Mouse (Mus musculus): ENCODE data around the gene Cdh4. TPM values are rescaled to one million over a fixed set of nuclear protein-coding genes. Genes with fewer than 3 reads are reported as not detected.

The Cdh4 gene
- total RNA-seq, 2 experiments from 2014 or later: 2.6 to 4.3 TPM

DNA sequence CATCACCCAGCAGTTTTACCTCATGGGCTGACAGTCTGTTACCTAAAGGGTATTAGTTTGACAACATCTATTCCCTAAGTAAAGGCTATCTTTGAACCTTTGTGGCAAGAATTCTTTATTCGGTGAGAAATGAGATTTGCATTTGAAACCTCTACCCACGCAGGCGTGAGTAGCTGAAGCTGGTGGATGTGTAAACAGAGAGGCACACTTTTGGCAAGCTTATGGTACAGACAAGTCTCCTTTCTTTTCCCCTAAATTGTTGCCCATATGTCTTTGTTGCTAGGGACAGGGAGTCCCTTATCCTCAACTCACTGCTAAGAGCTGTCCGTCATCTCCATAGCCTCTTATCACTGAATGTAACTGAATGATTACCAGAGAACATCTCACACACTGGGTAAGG, 21.3 kb downstream of the Cdh4 start:
- no peak for DNase-seq (ENCODE audit: low spot score in 2 of 2)

DNA sequence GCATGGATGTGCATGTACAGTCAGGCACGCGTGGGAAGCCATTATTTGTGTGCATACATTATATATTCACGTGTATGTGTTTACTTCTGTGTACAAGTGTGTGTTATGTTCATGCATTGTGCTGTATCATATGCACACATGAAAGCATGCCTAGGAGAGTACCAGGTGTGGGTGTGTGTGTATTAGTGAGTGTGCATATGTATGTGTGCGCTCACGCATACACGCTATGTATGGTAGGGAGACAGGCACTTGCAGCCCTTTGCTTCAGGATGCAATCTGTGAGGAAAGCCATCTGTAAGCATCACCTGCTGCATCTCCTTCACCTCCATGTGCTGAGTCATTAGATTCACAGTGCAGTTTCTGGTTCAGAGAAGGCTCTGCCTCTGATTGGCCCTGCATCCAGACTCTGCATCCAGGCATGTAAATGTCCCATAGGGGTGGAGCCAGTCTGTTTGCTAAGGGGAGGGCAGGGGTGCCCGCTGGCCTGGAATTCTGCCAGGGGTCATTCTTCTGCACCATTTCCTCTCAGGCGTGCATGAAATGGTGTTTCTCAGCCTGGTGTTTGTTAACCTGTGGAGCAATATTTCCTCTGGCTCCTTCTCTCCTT, 25.7 kb downstream of the Cdh4 start:
- DNase-seq (ENCODE audit: low spot score in 2 of 2): no peak

DNA sequence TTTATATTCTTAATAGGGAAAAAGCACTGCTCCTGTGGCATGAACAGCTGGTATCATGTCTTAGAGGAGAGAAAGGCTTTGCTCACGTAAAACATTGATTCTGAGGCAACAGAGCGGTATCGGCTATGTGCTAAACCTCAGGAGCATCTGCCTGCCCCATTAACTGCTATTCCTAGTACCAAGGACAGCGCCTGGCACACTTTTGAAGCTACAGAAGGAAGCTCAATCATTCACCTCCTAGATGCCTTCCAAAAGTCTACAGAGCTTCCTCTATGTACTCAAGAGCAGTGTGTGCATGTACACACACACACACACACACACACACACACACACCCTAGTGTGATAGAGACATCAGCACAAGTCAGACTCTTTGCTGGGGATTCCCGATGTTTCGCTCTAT, 34.4 kb downstream of the Cdh4 start:
- no peak for DNase-seq (ENCODE audit: low spot score in 2 of 2)

DNA sequence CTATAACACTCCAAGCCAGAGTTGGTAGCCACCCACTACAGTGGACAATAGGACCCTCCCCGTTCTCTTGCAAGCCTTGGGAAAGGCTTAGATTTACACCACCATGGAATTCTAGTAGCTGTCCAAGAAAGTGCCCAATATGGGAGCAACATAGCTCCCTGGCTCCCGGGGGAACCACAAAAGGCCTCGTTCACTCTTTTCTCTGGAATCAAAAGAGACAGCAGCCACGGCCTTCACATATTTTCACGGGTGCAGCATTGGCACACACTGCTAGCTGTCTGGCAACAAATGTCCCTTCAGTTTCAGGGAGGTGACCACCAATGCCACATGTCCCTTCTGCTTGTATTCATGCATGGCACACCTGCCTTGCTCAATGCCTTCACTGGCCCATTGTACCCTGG, 38.6 kb downstream of the Cdh4 start:
- no peak for DNase-seq (ENCODE audit: low spot score in 2 of 2)

DNA sequence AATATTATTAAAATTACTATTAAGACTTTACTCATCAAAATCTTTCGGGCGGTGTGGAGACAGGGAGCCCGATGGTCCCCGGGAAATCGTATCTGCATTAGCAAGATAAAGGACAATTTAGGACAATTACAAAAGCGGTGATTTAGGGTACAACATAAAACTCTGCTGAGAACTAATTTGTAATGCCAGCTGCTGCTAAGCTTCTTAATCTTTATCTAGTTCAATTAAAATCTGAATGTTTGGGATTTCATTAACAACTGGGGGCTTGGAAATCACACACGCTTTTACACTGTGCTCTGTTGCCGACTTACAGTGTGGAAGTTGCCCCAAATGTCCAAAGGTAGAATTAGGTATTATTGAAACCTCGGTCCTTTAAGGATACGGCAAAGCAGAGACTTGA, 39.1 kb downstream of the Cdh4 start:
- DNase-seq (ENCODE audit: low spot score in 2 of 2): no peak

DNA sequence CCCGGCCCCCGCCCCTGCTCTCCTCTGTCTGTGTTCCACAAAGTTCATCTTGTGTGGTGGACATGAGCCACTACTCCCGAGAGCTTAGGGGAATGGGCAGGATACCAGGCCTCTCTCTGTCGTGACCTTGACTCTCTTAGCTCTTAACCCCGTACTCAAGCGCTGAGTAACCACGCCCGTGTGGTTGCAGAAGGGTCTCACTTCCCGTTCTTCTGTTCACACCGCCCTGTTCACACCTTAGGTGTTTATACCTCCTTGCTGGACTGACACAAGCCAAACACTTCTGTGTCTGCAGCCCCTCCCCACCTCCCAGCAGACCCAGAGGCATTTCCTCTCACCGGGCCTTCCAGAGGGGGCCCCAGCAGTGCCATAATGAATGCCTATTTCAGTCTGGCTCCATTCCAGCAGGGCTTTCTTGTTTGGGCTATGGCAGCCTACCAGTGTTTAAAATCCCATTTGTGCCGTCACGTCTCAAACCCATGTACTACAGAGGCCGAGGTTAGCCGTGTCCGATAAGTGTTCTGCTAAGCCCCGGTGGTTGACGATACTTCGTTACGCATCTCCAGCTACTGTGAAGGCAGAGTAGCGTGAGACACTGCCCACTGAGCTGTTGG, 46.4 kb downstream of the Cdh4 start:
- DNase-seq (ENCODE audit: low spot score in 2 of 2): no peak

DNA sequence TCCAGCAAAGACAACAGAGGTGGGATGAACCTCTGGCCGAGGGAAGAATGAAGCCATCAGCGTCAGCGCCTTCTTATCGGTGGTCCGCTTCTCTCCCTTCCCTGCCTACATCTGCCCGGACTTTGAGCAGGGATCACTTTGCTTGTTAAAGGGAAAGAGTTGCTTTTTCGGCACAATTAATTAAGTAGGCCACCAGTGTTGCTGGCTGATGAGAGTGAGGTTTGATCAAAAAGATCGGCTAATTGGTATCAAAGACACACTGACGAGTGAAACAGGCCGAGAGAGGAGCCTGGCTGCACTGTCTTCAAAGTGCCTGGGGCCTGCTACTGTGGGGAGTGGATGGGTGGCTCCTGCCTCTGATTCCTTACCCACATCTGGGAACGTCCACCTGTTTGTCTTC, 49.7 kb downstream of the Cdh4 start:
- DNase-seq (ENCODE audit: low spot score in 2 of 2): no peak

DNA sequence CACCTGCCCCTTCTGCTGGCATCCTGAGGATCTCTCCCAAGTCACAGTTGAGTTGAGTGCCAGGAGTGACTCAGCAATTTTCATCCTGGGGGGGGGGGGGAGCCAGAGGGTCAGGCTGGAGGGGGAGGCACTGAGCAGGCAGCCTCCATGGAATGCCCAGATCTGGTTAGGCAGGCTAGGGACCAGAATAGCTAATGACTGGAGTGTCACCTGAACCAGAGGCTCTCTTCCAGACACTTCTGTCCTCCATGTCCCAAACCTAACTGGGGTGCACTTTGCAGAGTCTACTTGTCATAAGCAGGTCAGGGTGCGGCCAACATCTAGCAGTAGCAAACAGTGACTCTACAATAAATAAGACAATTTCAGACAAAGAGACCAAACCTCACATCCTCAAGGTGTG, 52.0 kb downstream of the Cdh4 start:
- DNase-seq (ENCODE audit: low spot score in 2 of 2): no peak

DNA sequence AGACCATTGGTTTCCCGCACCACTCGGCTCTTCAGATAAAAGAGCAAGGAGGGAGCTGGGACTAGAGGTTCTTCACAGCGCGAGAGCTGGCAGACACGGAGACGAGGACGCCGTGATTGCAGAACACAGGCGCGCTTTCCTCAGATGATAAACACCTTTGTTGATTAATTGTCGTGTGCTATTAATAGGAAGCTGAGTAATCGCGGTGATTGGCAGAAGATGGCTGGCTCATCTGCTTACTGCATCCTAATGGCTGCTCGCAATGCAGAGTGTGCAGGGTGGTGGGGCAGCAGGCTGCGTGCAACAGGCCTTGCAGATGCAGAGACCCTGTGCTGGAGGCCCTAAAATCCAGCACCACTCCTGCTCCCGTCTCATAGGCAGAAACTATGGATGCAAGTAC, 68.2 kb downstream of the Cdh4 start:
- DNase-seq (ENCODE audit: low spot score in 2 of 2): no peak

DNA sequence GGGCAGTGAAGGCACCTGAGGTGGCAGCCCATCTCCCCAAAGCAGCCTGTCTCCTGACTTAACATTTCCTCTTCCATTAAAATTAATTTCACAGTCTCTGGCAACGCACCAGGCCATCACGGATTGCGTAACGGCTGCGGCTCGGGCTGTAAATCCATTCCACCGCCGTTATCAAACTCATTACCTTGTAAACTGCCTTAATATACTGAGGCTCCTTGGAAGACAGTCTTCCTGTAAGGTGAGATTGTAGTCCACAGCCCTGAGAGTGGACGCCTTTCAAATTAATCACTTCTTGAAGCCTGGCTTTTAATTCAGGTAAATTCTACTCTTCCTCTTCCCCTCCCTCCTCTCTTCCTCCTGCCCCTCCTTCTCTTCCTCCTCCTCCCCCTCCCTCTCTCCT, 74.3 kb downstream of the Cdh4 start:
- no peak for DNase-seq (ENCODE audit: low spot score in 2 of 2)

DNA sequence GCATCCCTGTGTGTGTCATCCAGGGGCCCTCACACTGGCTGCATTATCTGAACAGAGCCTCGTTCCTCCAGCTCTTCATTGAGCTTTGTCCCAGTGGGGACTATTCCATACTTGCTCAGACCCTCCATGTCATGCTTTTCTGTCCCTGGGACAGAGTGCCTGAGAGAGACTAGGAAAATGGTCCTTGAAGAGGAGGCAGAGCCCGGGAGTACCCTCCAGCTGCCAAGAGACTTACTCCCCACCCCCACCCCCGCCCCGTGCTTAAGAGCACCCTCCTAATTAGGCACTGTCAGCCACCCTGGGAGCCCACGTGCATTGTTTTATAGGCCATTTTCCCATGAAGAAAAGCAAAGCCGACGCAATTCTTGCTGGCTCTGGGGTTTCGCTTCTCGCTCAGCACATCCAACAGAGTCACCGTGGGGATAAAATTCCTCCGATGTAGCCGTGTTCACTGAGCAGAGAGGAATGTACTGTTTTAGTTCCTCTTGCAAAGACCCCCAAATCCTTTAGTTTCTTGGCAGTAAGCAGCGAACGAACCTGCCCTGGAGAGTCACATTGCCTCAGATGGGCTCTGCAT, 76.3 kb downstream of the Cdh4 start:
- DNase-seq (ENCODE audit: low spot score in 2 of 2): no peak

DNA sequence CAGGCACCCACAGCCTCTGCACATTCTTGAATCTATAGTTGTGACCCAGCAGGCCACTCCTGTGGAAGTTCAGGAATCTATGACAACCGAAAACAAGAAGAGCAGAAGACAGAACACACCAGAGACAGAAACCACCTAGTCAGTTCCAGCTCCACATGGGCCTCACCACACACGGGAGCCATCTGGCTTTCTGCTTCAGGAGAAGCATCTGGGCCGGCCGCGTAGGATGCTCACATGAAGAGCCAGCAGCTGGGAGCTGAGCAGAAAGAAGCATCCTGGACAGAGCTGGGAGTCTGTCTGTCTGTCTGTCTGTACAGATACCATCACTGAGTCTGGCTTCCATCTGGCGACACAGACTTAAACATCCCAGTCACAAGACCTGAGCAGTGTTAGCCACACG, 76.9 kb downstream of the Cdh4 start:
- no peak for DNase-seq (ENCODE audit: low spot score in 2 of 2)

DNA sequence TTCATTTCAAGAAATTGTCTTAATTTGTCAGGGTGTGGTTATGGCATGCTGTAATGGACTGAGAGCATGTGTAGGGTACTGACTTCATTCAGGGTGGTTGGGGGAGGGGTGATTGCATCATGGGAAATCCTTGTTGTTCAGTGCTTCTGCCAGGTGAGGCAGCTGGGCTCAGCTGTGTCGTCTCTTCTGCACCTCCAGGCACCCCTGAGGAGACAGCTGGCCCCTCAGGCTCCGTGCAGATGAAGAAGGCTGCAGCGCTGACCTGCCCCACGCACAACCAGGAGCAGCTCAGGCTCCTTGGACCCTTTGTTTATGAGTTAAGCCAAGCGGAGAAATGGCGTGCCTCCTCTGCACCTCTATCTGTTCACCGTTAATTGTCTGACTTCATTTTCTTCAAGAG, 77.7 kb downstream of the Cdh4 start:
- no peak for DNase-seq (ENCODE audit: low spot score in 2 of 2)

DNA sequence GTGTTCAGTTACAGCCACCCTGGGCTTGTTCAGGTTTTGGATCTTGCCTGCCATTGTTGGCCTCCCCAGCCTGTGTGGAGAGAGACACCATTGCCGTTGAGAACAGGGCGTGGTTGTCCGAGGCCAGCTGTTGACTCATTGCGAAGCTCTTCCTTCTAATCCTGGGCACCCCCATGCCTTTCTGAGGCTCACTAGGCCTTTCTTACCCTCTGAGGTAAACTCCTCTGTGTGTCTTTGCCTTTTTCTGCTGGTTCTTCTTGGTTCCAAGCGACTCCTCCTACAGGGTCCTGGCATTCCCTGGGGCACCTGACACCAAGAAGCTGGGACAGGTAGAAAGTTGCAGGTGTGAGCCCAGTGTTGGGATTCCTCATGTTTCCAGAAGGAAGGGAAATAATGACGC, 78.7 kb downstream of the Cdh4 start:
- no peak for DNase-seq (ENCODE audit: low spot score in 2 of 2)

DNA sequence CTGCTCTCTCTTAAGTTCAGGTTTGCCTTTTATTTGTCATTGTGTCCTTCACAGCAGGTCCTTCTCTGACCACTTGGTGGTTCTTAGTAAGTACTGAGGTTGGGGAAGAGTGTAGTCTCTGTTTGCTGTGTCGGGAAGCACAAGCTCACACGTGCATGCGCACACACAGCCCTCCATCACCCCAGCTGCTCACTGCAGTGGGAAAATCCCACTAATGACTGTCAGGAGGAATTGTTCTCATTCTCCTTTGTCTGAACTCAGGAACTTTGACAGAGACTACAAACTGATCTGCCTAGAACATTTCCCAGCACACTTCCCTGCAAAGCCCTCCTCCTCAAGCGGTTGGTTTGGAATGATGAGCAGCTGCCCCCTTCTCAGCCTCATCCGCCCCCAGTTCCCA, 79.2 kb downstream of the Cdh4 start:
- DNase-seq (ENCODE audit: low spot score in 2 of 2): no peak

DNA sequence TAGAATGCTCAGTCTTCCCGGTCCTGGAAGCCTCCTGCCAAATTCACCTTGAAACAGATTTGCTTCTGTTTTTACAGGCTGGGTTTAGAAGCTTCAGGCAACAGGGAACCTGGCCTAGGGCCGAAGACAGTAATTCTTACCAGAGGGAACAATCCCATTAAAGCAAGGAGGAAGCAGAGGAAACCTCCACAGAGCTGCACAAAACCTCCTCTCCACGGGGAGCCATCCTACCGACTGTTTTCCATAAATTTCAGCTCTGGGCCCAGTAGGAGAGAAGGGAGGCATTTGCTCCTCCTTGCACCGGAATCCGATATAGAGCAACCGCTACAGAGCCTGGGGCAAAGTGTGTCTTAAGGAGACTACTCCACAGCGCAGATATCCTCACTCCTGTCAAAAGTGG, 79.9 kb downstream of the Cdh4 start:
- DNase-seq (ENCODE audit: low spot score in 2 of 2): no peak

DNA sequence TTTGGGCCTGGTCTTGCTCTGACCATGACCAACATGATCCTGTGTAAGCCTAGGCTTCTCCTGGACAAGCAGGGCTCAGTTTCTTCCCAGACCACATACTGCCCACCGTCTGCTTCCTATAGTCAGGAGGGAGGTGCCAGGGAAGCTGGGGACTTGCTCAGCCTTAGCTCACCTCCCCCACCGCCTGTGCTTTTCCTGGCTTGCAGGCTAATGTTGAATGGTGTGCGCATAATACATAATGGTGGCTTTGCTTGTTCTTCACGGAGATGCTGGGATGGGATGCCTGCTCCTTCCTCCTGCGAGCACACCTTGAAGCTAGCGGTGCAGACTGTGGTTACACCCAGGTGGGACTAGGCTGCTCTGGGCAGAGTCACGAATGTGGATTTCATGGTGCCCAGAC, 84.7 kb downstream of the Cdh4 start:
- no peak for DNase-seq (ENCODE audit: low spot score in 2 of 2)

DNA sequence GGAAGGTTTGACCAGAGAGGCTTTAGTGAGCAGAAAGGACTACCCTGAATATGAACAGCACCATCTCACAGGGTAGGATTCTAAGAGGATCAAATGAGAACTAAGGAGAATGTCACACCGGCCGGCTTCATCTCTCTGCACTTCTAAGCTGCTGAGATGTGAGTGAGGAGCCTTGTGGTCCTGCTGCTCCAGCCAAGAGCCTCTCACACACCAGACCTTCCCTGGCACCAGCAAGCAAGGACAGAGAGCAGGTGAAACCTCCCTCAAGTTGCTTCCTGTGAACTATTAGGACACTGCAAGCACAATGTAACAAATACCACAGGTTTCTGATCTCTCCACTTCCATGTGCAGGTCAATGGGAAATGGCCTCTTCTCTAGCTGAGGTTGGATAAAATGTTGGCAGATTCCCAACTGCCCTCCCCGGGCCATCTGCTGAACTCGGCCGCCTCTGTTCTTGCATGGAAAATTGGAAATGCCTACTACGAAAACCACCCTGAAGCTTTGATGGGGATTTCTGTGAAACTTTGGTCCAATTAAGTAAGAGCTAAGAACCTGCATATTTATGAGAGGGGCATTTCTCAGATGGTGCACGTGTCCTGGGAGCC, 88.3 kb downstream of the Cdh4 start:
- no peak for DNase-seq (ENCODE audit: low spot score in 2 of 2)

DNA sequence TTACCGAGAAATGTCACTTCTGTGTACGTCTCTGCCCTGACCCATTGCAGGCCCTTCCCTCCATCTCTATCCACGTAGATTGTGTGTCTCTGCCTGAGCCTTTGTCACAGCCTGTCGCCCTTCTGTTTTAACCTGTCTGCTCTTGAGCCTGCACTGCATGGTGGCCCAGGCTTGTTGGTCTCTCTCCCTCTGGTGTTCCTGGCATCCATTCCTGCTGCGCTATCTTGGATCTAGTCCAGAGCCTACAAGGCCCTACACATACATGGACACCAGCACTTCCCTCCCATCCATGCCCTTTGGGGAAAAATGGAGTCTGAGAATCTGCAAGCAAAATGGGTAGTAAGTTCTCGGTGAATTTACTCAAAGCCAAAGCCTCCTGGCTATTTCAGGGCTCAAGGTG, 91.0 kb downstream of the Cdh4 start:
- no peak for DNase-seq (ENCODE audit: low spot score in 2 of 2)

DNA sequence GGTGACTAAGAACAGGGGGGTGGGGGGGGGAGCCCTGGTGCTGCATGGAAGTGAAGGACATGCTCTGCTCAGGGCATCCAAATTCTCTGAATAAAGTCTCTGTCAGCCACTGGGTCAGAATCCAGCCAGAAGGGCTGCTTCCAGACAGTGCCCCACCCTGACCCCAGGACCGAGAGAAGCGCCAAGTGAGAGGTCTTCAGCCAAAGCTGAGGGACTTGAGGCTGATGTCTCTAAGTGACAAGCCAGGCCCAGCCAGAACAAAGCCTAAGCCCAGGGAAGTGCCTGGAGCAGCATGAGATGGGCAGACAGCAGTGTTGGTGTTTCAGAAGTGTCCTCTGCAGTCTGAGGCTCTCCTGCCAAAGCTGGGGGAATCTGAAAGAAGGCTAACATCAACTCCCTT, 91.7 kb downstream of the Cdh4 start:
- no peak for DNase-seq (ENCODE audit: low spot score in 2 of 2)

DNA sequence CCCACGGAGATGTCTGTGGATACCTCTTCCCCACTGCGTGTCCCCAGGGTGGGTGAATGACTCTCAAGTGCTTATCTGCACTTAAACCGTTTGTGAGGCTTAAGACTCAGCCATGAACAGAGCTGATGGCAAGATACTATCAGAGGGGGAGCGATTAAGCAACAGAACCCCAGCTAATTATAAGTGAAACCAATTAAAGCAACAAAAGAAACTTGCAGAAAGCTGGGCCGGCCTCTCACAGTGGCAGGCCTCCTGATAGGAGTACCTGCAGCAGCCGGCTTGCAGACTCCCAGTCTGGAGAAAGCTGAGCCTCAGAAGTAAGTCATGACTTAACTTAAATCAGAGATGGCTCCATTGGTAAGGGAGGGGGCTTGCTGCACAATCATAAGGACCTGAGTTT, 93.0 kb downstream of the Cdh4 start:
- no peak for DNase-seq (ENCODE audit: low spot score in 2 of 2)

DNA sequence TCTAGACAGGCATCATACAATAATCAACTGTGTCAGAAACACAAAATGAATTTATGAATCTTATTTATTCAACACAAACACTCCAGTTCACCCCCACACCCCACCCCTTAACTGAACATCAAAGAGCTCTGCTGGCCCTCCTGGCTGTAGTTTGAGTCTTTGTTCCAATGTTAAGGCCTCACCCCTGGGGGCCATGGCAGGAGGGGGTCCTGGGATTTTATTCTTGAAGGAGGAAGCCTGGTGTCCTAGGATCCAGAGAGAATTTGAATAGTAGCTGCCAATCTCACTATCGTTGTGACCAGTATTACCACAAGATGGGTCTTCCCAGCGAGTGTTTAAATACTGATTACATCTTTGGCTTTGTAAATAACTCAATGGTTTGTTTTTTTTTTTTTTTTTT, 94.5 kb downstream of the Cdh4 start:
- DNase-seq (ENCODE audit: low spot score in 2 of 2): no peak

DNA sequence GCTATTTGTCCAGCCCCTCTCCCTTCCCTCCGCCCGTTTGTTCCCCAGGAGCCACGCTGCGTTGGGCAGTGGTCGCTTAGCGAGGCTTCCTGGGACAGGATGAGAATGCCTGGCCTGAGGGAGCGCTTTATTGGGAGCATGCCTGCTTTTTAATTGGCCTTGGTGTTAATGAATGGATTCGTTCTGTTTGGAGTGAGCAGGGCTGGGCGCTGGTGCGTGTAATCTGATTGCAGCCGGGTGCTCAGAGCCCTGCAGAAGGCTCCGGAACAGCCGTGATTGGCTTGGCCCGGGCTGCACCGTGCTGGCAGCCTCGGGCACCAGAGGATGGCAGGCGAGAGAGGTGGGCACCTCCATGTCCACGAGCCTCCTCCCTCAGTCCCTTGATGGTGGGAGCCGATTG, 95.2 kb downstream of the Cdh4 start:
- DNase-seq (ENCODE audit: low spot score in 2 of 2): no peak

Measured in adrenal gland, adult 18-20 months (tissue).